Comparison of ENCODE assay signal across 8 mouse cellular contexts in the genomic region with DNA sequence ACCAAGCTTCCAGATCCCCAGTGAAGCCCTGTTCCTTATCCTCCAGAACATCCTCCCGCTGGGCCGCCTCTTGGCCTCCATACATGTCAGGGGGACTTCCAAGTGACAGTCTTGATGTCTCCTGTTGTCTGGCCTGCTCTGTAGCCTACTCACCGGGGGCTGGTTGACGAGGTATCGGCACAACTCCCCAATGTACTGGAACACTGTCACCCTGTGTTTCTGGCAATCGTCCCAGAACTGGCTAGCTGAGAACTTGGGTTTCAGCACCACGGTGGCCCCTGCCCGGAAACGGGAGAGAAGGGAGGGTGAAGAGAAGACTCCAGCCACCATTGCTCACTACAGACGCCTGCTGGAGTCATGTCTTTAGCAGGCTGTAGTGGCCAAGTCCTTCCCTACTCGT. TPM values are rescaled to one million over a fixed set of nuclear protein-coding genes. Genes with fewer than 3 reads are reported as not detected.
DNase-seq lines count a peak whose midpoint lies in the region; ATAC-seq and TF ChIP-seq lines count a peak whose summit lies in the region.

No protein-coding gene starts in this region.

- H3K4me2 ChIP-seq in heart, postnatal 0 days (ENCODE audit: low read depth, low read length), result peak overlapping the region; percentile 12; the same call in 1 of the 2 replicates

- no peak for TF ChIP-seq CTCF in left cerebral cortex, adult 2 months (IDR thresholded peaks at IDR 0.05)
- no peak for TF ChIP-seq CTCF in heart, postnatal 0 days (IDR thresholded peaks at IDR 0.05; ENCODE audit: low read depth)

- peak; percentile 29 to 37 for DNase-seq in left cerebral cortex, postnatal 36 days (ENCODE audit: low spot score in 2 of 2)
- no peak for DNase-seq in left cerebral cortex, adult 2 months (ENCODE audit: extremely low spot score in 1 of 2, low spot score in 2 of 2)
- DNase-seq in adrenal gland, postnatal 36 days, result peak; percentile 68 to 86
- no peak for DNase-seq in heart, postnatal 0 days (ENCODE audit: low spot score)
- peak; percentile 57 to 66 for DNase-seq in layer of hippocampus, postnatal 10 days (ENCODE audit: low spot score in 2 of 2)
- DNase-seq in skeletal muscle tissue, adult 2 months (ENCODE audit: low read depth, low spot score), result peak; percentile 67
- no peak for DNase-seq in B cell, adult 2 months
- DNase-seq in embryo, embryonic 11 days, result no peak

- H3K27me3 ChIP-seq in heart, postnatal 0 days (ENCODE audit: control insufficient read depth, insufficient read depth, low read length), result no peaks in the 10 kb centered on the region

- ATAC-seq in heart, postnatal 0 days (ENCODE audit: insufficient read depth, low read depth), result no peak

- intact Hi-C loops in left cerebral cortex, postnatal 36 days (cut with DNase I), result no loop called here
- intact Hi-C loops in left cerebral cortex, adult 2 months (cut with DNase I), result loop anchor here (5.0 kb wide), 1 partner anchor 870 kb away; no protein-coding TSS in a partner anchor

- no peaks in the 10 kb centered on the region for H3K9me3 ChIP-seq in heart, postnatal 0 days (replicated peaks; ENCODE audit: control insufficient read depth, low read length)

- H3K9ac ChIP-seq in heart, postnatal 0 days (replicated peaks; ENCODE audit: low read depth, low read length), result no peak overlapping the region

- H3K4me3 ChIP-seq in left cerebral cortex, adult 2 months, result no peak overlapping the region
- H3K4me3 ChIP-seq in heart, postnatal 0 days (ENCODE audit: low read depth, low read length), result no peak overlapping the region

- H3K4me1 ChIP-seq in heart, postnatal 0 days (ENCODE audit: control insufficient read depth, insufficient read depth), result peaks cover 23% of the 10 kb centered on the region; the same call in 1 of the 2 replicates

- H3K27ac ChIP-seq in left cerebral cortex, adult 2 months, result no peak overlapping the region
- H3K27ac ChIP-seq in heart, postnatal 0 days (ENCODE audit: low read depth), result no peak overlapping the region

- no peak for TF ChIP-seq EP300 in heart, postnatal 0 days (IDR thresholded peaks at IDR 0.05; ENCODE audit: low read depth)

- WGBS in heart, postnatal 0 days, result 30% methylated on average over 11 of the region's 11 CpGs

- peaks cover 15% of the 10 kb centered on the region for H3K36me3 ChIP-seq in heart, postnatal 0 days (replicated peaks; ENCODE audit: control insufficient read depth, insufficient read depth, low read length)

RNA-seq across cellular contexts. Expression of a gene that starts 2.3 kb away (rescaled TPM):
- 1 to 10 TPM; 4.8 to 6.2 TPM for total RNA-seq in left cerebral cortex, postnatal 36 days (2021)
- total RNA-seq in left cerebral cortex, adult 2 months (2021), result 1 to 10 TPM; 8.1 to 8.3 TPM
- 100 to 1,000 TPM; 132 to 156 TPM for total RNA-seq in adrenal gland, postnatal 36 days (2021)
- 3.3 and 6.2 TPM in 2 replicates for total RNA-seq in heart, postnatal 0 days (2014; rRNA removed; ENCODE audit: low replicate concordance)
- polyA plus RNA-seq in heart, postnatal 0 days (2015; fragmentation: Nextera tagmentation; extraction: Ambion mirVana), result 2.3 and 2.4 TPM in 2 replicates
- 10 to 100 TPM; 18.6 to 21.5 TPM for total RNA-seq in layer of hippocampus, postnatal 10 days (2021)

RNA-seq across cellular contexts. Expression of a gene that starts 45.9 kb away (rescaled TPM):
- 10 to 100 TPM; 57.6 to 70.1 TPM for total RNA-seq in left cerebral cortex, postnatal 36 days (2021)
- total RNA-seq in left cerebral cortex, adult 2 months (2021), result 10 to 100 TPM; 62.1 to 65.7 TPM
- 10 to 100 TPM; 79.4 to 89.6 TPM for total RNA-seq in adrenal gland, postnatal 36 days (2021)
- total RNA-seq in heart, postnatal 0 days (2014; rRNA removed; ENCODE audit: low replicate concordance), result 26.1 and 26.6 TPM in 2 replicates
- 7.8 and 8.3 TPM in 2 replicates for polyA plus RNA-seq in heart, postnatal 0 days (2015; fragmentation: Nextera tagmentation; extraction: Ambion mirVana)
- 10 to 100 TPM; 59.6 to 61.2 TPM for total RNA-seq in layer of hippocampus, postnatal 10 days (2021)

Comparison
In these comparisons a context has a peak if more than half of its experiments do, and no peak if none do; other contexts are left out.
1. DNase-seq: peak in left cerebral cortex, postnatal 36 days (2 of 2), adrenal gland, postnatal 36 days (2 of 2), layer of hippocampus, postnatal 10 days (2 of 2) and skeletal muscle tissue, adult 2 months (single experiment); none in left cerebral cortex, adult 2 months (0 of 2), heart, postnatal 0 days (single experiment), B cell, adult 2 months (0 of 2) and embryo, embryonic 11 days (single experiment).
2. RNA of a gene that starts 2.3 kb away (total RNA-seq): 132 to 156 TPM in adrenal gland, postnatal 36 days; 18.6 to 21.5 TPM in layer of hippocampus, postnatal 10 days, 8.1 to 8.3 TPM in left cerebral cortex, adult 2 months, 3.3 to 6.2 TPM in heart, postnatal 0 days and 4.8 to 6.2 TPM in left cerebral cortex, postnatal 36 days; every median in the first group is over 4 times any median in the second.